Comparison of ENCODE assay signal across 17 mouse cellular contexts in the genomic region with DNA sequence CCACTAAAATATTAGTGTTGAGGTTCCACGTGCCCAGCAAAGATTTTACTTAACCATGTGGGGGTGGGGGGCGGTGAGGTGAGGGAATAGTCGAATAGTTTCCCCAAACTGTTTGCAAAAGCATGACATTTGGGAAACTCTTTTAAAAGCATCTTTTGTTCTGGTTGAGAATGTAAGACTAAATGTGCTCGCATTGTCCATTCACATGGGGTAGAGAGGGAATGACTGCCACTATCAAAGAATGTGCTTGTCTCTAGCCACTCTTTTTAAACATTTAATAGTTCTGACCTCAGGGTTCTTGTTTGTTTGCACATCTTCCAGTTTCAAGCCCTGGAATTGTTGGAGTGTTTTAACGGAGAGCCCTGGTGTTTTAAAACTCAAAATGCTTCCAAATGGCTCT.
"Had no signal": no experiment of that assay in that cellular context is flagged by ENCODE, and none has a peak within 500 bp of the region (broad histone marks: within the 10 kb centered on the region; RNA-seq: fewer than 3 reads in every experiment).

No protein-coding gene starts in this region.

- H3K4me2 ChIP-seq: liver, embryonic 12.5 days; liver, embryonic 15.5 days; midbrain, embryonic 12.5 days; midbrain, embryonic 15.5 days; neural tube, embryonic 13.5 days had no signal

- H3K27ac ChIP-seq: left cerebral cortex, adult 2 months; liver, embryonic 12.5 days; liver, embryonic 15.5 days; macrophage; midbrain, embryonic 12.5 days; midbrain, embryonic 15.5 days; neural tube, embryonic 13.5 days had no signal

- H3K9ac ChIP-seq: liver, embryonic 12.5 days; liver, embryonic 15.5 days; midbrain, embryonic 12.5 days; midbrain, embryonic 15.5 days; neural tube, embryonic 13.5 days had no signal

- DNase-seq: kidney, adult 8-10 months; kidney, postnatal 14 days; kidney, postnatal 4 days; layer of hippocampus, postnatal 36 days; lung, adult 18-20 months; retina, postnatal 1 day; right cerebral cortex, postnatal 25 days; spleen, adult 18-20 months; thymus, postnatal 25 days had no signal

- H3K4me3 ChIP-seq: left cerebral cortex, adult 2 months; liver, embryonic 12.5 days; liver, embryonic 15.5 days; midbrain, embryonic 12.5 days; midbrain, embryonic 15.5 days; neural tube, embryonic 13.5 days had no signal

- H3K36me3 ChIP-seq: liver, embryonic 12.5 days; liver, embryonic 15.5 days; midbrain, embryonic 12.5 days; midbrain, embryonic 15.5 days; neural tube, embryonic 13.5 days had no signal

- H3K4me1 ChIP-seq: liver, embryonic 12.5 days; liver, embryonic 15.5 days; midbrain, embryonic 15.5 days had no signal

- H3K27me3 ChIP-seq: liver, embryonic 12.5 days; liver, embryonic 15.5 days; midbrain, embryonic 12.5 days; midbrain, embryonic 15.5 days had no signal

- H3K9me3 ChIP-seq: liver, embryonic 12.5 days; liver, embryonic 15.5 days; midbrain, embryonic 12.5 days; midbrain, embryonic 15.5 days; neural tube, embryonic 13.5 days had no signal

- ATAC-seq: intestine, postnatal 0 days; liver, embryonic 12.5 days had no signal
